Mouse (Mus musculus) heart, embryonic 16.5 days (tissue): ENCODE data around the gene Eif4g3. TPM values are rescaled to one million over a fixed set of nuclear protein-coding genes. Genes with fewer than 3 reads are reported as not detected.
"Not testable (repeated sequence)": the region's sequence is repeated elsewhere in the genome, so short reads cannot be mapped to it uniquely, and the experiment has no call there.

ENCODE experiments used
- ATAC-seq: fragments of 200-750 bp; cut with Nextera tagmentation; replicated peaks from 2 replicates; pipeline ENCODE4 v1.8.0; 2017; ENCODE audit warnings: moderate number of reproducible peaks; ENCODE audit not compliant: insufficient read depth, low FRiP score; ENCODE audit errors: extremely low read depth
- H3K27ac ChIP-seq: fragments of 300-500 bp; sonication (generic); 2 replicates; pipeline ENCODE4 v1.5.1; 2014; ENCODE audit warnings: mild to moderate bottlenecking, low read length, control low read depth, moderate library complexity
- H3K27me3 ChIP-seq: fragments of 300-500 bp; sonication (generic); 2 replicates; pipeline ENCODE4 v1.6.1; 2014; ENCODE audit warnings: low read length, mixed read lengths; ENCODE audit not compliant: control insufficient read depth, insufficient read depth
- H3K36me3 ChIP-seq: fragments of 300-500 bp; sonication (generic); 2 replicates; pipeline ENCODE4 v1.6.1; 2014; ENCODE audit not compliant: control insufficient read depth, insufficient read depth
- H3K4me1 ChIP-seq: fragments of 300-500 bp; sonication (generic); 2 replicates; pipeline ENCODE4 v1.6.1; 2014; ENCODE audit warnings: low read length, mixed read lengths; ENCODE audit not compliant: control insufficient read depth, insufficient read depth
- H3K4me2 ChIP-seq: fragments of 300-500 bp; sonication (generic); 2 replicates; pipeline ENCODE4 v1.6.1; 2014; ENCODE audit warnings: low read depth, mild to moderate bottlenecking, control low read depth, low read length
- H3K4me3 ChIP-seq: fragments of 300-500 bp; sonication (generic); 2 replicates; pipeline ENCODE4 v1.5.1; 2014; ENCODE audit warnings: mild to moderate bottlenecking, control low read depth, low read length
- H3K9ac ChIP-seq: fragments of 300-500 bp; sonication (generic); 2 replicates; pipeline ENCODE4 v1.6.1; 2014; ENCODE audit warnings: low read length, control low read depth
- H3K9me3 ChIP-seq: fragments of 300-500 bp; sonication (generic); replicated peaks from 2 replicates; pipeline ENCODE4 v1.6.1; 2016; ENCODE audit warnings: low read length; ENCODE audit not compliant: control insufficient read depth
- WGBS: fragments of 180-500 bp; shearing (Covaris S2); extraction: QIAGEN DNeasy Blood & Tissue Kit; methylation state at CpG from one replicate; pipeline ENCODE4 v1.1.7; 2014; 5-methylcytosine and 5-hydroxymethylcytosine counted together
- polyA plus RNA-seq: library from polyadenylated mRNA; unstranded; fragments of >200 nt; fragmentation: Nextera tagmentation; extraction: Ambion mirVana; gene quantifications from 2 replicates; pipeline ENCODE4 v1.2.1, GENCODE M21; 2015

Eif4g3 gene
- polyA plus RNA-seq, 1 experiment from 2014 or later: 18.9 TPM

DNA sequence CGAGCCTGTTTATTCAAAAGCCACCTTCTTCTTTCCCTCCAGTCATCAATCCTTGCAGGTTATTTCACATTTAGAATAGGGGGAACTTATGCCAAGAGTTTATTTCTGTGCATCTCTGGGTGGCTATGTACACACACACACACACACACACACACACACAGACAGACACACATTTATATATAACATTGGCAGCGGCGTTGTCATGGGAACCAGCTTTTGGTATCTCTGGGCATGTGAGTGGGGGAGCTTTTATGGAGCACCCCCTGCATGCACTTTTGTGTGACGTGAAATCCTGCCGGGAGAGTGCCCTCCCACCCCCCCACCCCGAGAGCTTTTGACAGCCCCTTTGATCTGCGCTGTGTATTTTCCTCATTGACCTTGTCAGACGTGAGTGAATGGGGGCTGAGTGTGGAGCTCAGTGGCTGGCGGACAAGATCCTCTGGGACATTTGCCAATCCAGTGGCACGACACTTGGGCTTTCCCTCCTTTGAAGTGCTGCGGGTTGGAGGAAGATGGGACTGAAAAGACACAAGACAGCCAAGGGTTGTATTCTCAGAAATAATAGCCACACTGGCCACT, 13.7 kb upstream of the Eif4g3 start:
- H3K9ac ChIP-seq, H3K27ac ChIP-seq: not testable (repeated sequence)

DNA sequence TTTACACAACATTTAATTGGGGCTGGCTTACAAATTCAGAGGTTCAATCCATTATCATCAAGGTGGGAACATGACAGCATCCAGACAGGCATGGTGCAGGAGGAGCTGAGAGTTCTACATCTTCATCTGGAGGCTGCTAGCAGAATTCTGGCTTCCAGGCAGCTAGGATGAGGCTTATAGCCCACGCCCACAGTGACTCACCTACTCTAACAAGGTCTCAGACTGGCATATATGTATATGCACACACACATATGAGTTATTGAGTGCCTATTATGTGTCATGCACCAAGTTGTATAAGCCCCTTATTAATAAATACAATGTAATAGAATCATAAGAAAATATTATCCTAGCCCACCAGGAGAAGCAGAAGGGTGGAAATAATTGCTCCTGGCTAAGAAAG, 10.0 kb upstream of the Eif4g3 start:
- no peaks in the 10 kb centered on the region for H3K36me3 ChIP-seq
- ATAC-seq: no peak
- no peak overlapping the region for H3K27ac ChIP-seq
- H3K9ac ChIP-seq: no peak overlapping the region
- H3K9me3 ChIP-seq: no peaks in the 10 kb centered on the region
- WGBS: 78% methylated on average over 1 of the region's 1 CpGs
- H3K4me2 ChIP-seq: no peak overlapping the region
- peaks cover 4% of the 10 kb centered on the region; the same call in 1 of the 2 replicates for H3K4me1 ChIP-seq
- H3K27me3 ChIP-seq: no peaks in the 10 kb centered on the region
- no peak overlapping the region for H3K4me3 ChIP-seq

More for the DNA sequence above, 13.7 kb upstream of the Eif4g3 start:
- not testable (repeated sequence) for H3K36me3 ChIP-seq, H3K4me3 ChIP-seq, H3K4me2 ChIP-seq, H3K27me3 ChIP-seq, H3K4me1 ChIP-seq, H3K9me3 ChIP-seq
- peak; percentile 38; the same call in 1 of the 2 replicates for ATAC-seq
- no CpG with 5 or more reads among the region's 11 CpGs for WGBS

DNA sequence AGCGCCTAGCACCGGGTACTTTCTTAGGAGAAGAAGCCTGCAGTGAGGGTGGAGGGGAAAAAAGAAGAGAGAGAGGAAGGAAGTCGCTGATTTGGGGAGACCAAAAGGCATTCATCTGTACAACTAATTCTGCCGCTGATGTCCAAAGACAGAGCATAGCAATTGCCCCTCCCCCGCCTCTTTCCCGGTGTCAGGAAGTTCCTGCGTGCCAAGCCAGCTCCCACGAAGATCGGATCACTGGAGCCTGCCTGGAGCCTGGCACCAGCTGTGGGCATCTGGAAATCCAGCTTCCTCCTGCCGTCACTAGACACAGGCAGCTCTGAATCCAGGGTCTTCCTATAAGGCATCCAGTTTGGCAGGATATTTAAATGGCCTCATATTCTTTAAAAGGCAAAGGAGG, 8.6 kb upstream of the Eif4g3 start:
- Histone ChIP-seq H3K4me2 (no peak overlapping the region), H3K36me3 (no peaks in the 10 kb centered on the region), H3K9me3 (no peaks in the 10 kb centered on the region), H3K27me3 (no peaks in the 10 kb centered on the region), H3K4me3 (no peak overlapping the region), H3K27ac (no peak overlapping the region), H3K9ac (no peak overlapping the region), H3K4me1 (peaks cover 4% of the 10 kb centered on the region; the same call in 1 of the 2 replicates)
- whole genome bisulfite sequencing: 31% methylated on average over 10 of the region's 10 CpGs
- ATAC-seq: no peak

DNA sequence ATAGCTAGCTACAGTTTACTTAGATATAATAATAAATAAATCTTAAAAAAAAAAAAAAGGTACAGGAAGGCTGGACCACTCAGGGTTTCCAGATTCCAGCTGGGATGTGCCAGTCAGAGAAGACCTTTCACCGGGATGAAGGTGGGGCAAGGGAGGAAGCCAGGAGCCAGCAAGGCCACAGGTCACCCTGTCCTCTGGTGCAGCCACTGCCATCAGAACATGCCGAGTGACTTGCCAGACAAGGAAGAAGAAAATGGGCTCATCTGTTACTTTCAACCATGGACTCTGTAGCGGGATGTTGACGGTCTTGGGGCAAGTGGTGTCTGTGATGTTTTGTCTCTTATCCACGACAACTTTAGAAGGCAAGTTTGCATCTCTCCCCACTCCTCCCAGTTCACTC, 8.1 kb upstream of the Eif4g3 start:
- Histone ChIP-seq H3K4me2 (no peak overlapping the region), H3K9ac (no peak overlapping the region), H3K36me3 (no peaks in the 10 kb centered on the region), H3K4me3 (no peak overlapping the region), H3K9me3 (no peaks in the 10 kb centered on the region), H3K27ac (no peak overlapping the region), H3K27me3 (0 out of 2 replicates have a peak, but pooled peaks cover 2% of the 10 kb centered on the region), H3K4me1 (peaks cover 4% of the 10 kb centered on the region; the same call in 1 of the 2 replicates)
- WGBS: 73% methylated on average over 5 of the region's 5 CpGs
- ATAC-seq: no peak

DNA sequence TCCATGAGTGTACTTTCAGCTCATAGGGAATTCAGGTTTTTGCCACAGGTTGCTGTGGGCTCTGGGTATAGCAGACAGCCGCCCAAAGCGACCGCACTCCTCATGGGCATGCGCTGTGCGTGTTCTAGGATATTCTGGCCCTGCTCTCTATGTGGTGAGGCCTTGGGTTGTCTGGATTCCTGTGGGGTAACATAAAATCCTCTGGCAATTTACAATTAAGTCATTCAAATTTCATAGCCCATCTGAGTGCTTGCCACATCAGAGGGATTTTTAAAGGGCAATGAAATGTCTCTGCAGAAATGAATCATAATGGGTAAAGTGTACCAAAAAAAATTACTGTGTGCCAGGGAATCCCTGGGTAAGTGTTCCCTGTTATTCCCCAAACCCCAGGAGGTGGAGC, 3.4 kb upstream of the Eif4g3 start:
- H3K27ac ChIP-seq: no peak overlapping the region

DNA sequence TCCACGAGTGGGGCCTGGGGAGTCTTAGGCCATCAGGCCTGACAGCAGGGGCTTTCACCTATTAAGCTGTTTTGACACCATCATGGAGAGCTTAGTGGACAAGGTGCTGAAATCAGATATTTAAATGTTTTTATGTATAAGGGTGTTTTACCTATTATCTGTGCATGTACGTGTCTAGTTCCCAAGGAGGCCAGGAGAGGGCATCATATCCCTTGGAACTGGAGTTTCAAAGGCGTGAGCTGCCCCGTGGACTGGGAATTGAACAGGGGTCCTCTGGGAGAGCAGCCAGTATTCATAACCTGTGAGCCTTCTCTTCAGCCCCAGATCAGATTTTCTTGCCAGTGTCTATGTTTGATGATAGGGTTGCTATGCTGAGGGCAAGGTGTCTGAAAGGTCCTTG, 2.4 kb upstream of the Eif4g3 start:
- ATAC-seq: no peak
- no peak overlapping the region for H3K9ac ChIP-seq
- no peak overlapping the region for H3K27ac ChIP-seq
- H3K27me3 ChIP-seq: 0 out of 2 replicates have a peak, but pooled peaks cover 2% of the 10 kb centered on the region
- H3K9me3 ChIP-seq: 0 out of 2 replicates have a peak, but pooled peaks cover 2% of the 10 kb centered on the region
- H3K4me2 ChIP-seq: no peak overlapping the region
- WGBS: 75% methylated on average over 4 of the region's 4 CpGs
- H3K4me1 ChIP-seq: peaks cover 10% of the 10 kb centered on the region
- H3K4me3 ChIP-seq: no peak overlapping the region
- H3K36me3 ChIP-seq: no peaks in the 10 kb centered on the region

More for the DNA sequence above, 3.4 kb upstream of the Eif4g3 start:
- ATAC-seq: no peak
- Histone ChIP-seq H3K9me3 (0 out of 2 replicates have a peak, but pooled peaks cover 2% of the 10 kb centered on the region), H3K4me1 (peaks cover 3% of the 10 kb centered on the region; the same call in 1 of the 2 replicates), H3K36me3 (no peaks in the 10 kb centered on the region), H3K4me2 (no peak overlapping the region), H3K27me3 (0 out of 2 replicates have a peak, but pooled peaks cover 2% of the 10 kb centered on the region), H3K4me3 (no peak overlapping the region), H3K9ac (no peak overlapping the region)
- 90% methylated on average over 5 of the region's 5 CpGs for WGBS

DNA sequence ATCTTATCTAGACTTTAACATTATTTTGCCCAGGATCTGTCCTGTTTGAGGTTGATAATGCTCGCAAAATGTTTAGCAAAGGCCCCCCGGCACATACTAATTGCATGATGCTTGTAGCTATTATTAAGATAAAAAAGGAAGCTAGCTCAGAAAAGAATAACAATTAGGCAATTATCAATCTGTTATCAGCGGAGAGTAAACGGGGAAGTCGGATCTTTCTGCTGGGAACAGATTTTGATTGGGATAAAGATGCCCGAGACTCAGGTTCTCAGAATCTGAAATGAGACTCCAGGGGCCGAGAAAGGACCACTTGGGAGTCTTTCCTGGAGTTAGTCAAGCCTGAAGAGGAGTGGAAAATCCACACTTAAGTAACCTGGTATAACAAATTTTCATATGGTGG, 1.6 kb upstream of the Eif4g3 start:
- H3K9me3 ChIP-seq: 0 out of 2 replicates have a peak, but pooled peaks cover 2% of the 10 kb centered on the region
- H3K4me1 ChIP-seq: peaks cover 18% of the 10 kb centered on the region
- no peak for ATAC-seq
- no peak overlapping the region for H3K27ac ChIP-seq
- no peak overlapping the region for H3K9ac ChIP-seq
- WGBS: 69% methylated on average over 7 of the region's 7 CpGs
- H3K4me2 ChIP-seq: no peak overlapping the region
- H3K27me3 ChIP-seq: 0 out of 2 replicates have a peak, but pooled peaks cover 2% of the 10 kb centered on the region
- H3K4me3 ChIP-seq: no peak overlapping the region
- H3K36me3 ChIP-seq: peaks cover 2% of the 10 kb centered on the region

DNA sequence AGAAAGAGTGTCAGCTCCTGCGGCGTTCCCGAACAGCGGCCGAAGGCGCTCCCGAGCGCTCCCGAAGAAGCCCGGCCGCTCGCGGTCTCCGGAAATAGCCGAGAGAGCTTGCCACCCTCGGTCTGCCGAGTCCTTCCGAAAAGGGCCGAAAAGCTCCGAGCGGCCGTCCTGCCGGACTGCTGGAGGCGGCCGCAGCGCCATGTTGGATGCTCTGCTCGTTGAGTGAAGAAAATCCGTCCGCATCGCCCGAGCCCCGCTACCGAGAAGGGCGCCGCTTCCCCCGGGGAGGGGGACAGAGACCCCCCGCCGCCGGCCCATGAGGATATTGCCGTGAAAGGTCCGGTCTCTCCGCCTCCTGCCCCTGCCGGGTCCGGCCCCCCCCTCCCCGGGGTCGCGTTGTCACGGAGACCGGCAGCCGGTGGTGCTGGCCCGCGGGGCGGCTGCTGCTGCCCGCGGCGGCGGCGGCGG, 503 bp downstream of the Eif4g3 start:
- WGBS: under 1% methylated on average over 54 of the region's 59 CpGs
- ATAC-seq: peak; percentile 95
- peak overlapping the region; percentile 93 for H3K9ac ChIP-seq

DNA sequence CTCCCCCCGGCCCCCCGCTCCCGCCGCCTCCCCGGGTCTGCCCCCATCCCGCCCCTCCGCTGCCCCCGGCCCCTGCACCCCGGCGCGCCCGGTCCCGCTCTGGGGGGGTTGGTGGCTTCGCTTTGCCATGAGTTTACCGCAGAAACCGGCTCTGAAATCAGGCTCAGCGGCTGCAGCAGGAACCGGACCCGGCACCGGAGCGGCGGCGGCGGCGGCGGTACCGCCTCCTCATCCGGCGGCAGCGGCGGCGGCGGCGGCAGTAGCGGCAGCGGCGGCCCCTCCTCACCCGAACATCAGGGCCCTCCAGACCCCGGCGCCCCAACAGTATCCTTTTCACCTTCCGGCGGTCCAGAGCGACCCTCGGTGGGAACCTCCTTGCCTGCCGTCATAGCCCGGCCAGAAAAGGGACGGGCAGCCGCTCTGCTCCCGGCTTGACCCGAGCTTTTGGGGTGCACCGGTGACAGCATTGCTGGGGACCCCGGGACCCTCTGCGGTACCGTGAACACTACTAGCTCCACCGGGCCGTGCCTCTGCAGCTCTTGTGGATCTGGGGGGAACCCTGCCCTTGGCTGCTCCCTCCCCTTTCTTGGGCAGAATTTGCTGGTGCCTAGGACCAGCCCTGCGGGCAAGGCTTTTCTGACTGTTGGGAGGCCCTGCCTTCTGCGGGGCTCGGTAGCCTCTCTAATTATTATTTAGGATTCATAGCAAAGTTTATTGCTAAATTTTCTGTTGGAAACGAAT, 1.2 kb downstream of the Eif4g3 start:
- Histone ChIP-seq H3K4me2 (peak overlapping the region; percentile 72), H3K27ac (peak overlapping the region; percentile 88), H3K9ac (peak overlapping the region; percentile 93), H3K36me3 (peaks cover 14% of the 10 kb centered on the region), H3K9me3 (0 out of 2 replicates have a peak, but pooled peaks cover 2% of the 10 kb centered on the region), H3K4me3 (peak overlapping the region; percentile 84), H3K27me3 (0 out of 2 replicates have a peak, but pooled peaks cover 2% of the 10 kb centered on the region), H3K4me1 (peaks cover 20% of the 10 kb centered on the region)
- under 1% methylated on average over 55 of the region's 60 CpGs for WGBS
- ATAC-seq: peak; percentile 11; the same call in 1 of the 2 replicates

More for the DNA sequence above, 503 bp downstream of the Eif4g3 start:
- H3K4me1 ChIP-seq: peaks cover 20% of the 10 kb centered on the region
- H3K36me3 ChIP-seq: peaks cover 8% of the 10 kb centered on the region
- H3K27ac ChIP-seq: peak overlapping the region; percentile 88
- H3K9me3 ChIP-seq: 0 out of 2 replicates have a peak, but pooled peaks cover 2% of the 10 kb centered on the region
- 0 out of 2 replicates have a peak, but pooled peaks cover 2% of the 10 kb centered on the region for H3K27me3 ChIP-seq
- H3K4me3 ChIP-seq: peak overlapping the region; percentile 84
- peak overlapping the region; percentile 72 for H3K4me2 ChIP-seq
